Mouse (Mus musculus) CD4-positive, CD25-positive, alpha-beta regulatory T cell, adult 2 months (primary cell): ENCODE measurements at regions not wholly inside any gene's neighbourhood (a gene's known extent, or its start where the extent isn't known, plus 50 kb on each side); places are given as distances from the start of the nearest gene placed in this dataset.

Experiments
- DNase-seq: peaks from one replicate; pipeline ENCODE4 v3.0.0-alpha.2; 2012; ENCODE audit warnings: low read depth, low spot score

DNA sequence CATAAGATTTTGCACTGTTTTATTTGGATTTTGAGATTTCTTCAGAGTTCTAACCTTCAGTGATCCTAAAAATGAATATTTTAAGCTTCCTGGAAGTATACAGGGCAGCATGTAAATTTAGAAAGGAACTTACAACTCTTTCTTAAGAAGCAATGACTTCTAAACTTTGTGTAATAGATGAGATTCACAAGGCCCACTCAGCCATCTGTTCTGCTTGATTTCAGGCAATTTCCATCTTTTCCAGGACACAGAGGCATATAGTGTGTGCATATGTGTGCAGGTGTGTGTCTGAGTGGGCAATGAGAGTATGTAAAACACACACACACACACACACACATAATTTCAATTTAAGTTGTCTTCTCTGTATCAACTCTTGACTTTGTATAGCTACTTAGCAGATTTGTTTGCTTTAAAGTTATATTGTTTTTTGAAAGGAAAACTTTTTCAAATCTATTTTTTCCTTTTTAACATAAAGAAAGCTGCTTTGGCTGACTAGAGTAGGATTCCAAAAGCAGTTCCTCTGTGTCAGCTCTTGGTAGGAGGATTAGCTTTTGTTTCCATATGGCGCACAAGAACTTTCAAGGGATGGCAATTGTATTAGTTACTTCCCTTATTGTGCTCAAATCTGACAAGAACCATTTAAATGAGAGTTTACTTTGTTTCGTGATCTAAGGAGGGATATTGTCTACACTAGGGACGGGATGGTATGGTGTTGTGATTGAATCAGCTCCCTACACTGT is 387.6 kb downstream of the D3Ertd751e start:
- DNase-seq: no peak

DNA sequence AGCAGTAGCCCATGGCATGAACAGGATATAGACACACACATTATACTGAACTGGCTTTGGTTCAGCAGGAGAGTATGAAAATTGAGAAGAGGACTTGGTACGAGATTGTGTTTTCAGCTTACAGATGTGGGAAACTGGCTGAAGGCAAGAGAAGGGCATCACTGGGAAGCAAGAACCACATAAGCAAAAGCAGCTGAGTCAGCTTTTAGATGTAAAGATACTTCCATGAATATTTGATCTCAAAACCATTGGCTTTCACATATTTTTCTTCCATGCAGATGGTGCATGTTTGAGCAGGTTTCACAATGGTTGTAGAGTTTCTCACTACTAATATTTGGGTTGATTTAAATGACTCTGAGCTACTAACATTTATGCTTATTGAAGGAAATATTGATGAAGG is 389.9 kb downstream of the D3Ertd751e start:
- DNase-seq: no peak

DNA sequence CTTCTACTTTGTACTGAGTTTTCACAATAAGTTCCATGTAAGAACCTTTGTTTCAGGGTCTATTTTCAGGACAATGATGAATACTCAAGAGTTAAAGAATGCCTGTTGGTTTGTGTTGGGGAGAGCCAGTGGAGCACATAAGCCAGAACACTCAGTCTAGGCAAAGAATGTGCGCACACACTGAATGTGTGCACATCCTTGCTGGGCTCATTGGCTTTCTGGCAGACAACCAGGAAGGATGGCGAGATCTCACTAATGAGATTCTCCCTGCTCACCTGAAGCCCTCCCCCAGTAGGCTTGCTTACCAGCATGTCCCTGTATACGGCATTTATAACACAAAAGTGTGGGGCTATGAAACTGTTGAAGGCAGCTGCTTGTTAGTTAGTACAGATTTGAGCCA is 411.0 kb downstream of the D3Ertd751e start:
- DNase-seq: no peak

DNA sequence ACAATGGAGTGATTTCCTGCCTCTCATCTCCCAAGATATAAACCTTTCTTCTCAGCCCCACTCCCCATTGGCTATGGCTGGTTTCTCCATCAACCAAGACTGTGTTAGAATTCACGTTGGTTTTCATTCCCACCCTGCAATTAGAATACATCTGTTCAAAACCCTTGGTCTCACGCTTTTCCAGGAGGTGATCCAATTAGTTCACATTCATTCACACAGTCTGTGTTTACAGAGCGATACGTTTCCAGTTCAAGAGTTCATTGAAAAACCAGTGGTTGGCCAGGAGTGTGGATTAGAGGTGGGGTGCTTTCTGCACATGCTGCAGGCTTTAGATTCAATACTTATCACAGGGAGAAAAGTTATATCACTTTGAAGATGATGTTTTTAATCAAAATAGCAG is 412.5 kb downstream of the D3Ertd751e start:
- DNase-seq: no peak

DNA sequence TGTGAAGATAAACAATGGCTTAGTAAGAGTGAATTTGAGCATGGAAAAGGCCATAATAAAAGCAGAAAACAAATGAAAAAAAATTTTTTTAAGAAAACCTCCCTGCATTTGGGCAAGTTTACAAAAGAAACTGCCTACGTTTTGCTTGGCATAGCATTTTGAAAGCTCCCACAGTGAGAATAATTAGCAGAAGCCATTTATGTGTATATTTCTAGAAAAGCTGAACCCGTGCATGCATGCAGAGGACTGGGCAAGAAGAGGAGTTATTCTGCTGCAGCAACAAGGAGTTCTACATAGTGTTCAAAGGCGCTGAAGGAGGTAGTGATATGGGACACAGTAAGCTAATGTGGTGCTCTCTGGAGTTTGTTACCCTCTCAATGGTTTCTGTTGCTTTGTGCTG is 421.3 kb downstream of the D3Ertd751e start:
- no peak for DNase-seq

DNA sequence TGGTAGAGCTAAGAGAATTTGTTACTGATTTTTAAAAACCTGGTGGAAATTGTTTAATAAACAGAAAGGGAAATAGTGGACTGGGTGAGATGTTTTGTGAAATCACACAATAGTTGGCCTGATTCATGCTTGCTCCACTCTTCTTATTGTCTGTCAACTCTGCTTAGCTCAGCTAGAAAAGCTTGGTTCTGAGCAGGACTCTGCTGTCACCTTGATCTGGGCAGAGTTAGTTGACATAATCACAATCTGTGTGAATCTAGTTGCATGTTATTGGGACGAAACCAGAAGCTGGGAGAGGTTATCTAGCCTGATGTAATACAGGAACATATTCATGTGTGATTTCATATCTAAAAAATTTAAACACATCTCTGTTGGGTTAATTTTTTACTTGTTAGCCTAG is 456.8 kb downstream of the D3Ertd751e start:
- DNase-seq: no peak

DNA sequence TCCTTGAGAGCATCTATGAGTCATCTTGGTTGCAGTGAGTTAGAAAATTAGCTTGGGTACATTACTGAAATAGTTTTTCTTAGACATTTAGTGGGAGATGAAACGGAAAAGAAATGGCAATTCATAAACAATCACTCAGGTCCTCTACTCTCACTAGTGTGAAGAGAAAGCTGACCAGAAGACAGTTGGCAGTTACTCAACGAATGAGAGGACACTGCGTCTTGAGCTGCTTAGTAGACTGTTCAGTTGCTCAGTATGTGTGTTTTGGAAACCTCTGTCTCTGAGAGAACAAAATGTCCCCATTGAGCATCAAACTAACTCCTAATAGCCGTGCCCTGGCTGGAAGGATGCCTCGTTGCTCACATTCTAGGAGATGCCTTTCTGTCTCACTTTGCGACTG is 459.0 kb downstream of the D3Ertd751e start:
- no peak for DNase-seq

DNA sequence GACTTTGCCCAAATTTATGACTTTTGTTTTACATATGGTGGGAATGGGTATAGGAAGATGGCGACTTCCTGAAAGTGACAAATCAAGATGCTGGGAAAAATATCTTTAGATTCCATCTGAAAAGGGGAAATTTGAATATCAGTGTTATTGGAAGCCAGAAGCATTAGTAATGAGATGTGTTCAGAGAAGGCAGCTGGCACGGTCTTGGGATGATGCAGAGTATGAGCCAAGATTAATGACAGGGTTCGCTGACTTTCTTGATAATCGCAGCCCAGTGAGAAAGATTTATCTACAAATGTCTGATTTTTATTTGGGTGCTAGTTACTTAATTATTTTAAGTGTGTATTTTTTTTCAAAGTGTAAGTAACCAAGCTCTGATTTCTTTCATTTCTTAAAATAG is 463.2 kb downstream of the D3Ertd751e start:
- no peak for DNase-seq

DNA sequence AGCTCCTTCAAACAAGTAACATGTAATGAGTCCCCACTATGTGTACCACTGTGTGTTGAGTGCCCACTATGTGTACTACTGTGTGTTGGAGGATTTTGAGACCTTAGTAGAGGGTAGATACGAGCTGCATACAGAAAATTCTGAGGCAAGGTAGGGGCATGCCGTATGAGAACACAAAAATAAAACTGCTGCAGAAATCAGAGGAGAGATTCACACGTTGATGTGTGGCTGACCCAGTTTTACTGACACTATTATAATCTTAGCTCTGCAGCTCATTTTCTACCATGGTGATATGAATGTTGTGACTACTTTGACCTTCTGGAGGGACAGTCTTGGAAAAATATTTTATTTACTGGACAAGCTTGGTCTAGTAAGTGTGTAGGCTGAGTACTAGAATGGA is 469.0 kb downstream of the D3Ertd751e start:
- no peak for DNase-seq

DNA sequence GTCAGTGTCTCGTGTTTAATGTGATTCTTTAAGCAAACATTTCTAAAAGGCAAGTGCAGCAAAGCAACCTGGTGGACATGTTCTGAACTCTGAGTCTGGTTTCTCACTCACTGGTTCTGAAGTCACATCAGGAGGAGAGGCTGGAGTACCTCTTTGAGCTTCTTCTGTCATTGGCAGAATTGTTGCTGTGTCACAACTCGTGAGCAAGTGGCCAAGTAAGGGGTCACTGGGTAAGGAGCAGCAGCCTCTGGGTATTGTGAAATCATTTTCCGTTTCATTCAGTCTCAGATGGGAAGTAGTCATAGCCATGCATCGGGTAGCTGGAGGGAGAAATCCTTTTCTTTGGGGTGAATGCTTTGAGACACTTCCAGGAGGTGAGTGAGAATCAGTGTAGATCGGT is 470.0 kb downstream of the D3Ertd751e start:
- DNase-seq: no peak

DNA sequence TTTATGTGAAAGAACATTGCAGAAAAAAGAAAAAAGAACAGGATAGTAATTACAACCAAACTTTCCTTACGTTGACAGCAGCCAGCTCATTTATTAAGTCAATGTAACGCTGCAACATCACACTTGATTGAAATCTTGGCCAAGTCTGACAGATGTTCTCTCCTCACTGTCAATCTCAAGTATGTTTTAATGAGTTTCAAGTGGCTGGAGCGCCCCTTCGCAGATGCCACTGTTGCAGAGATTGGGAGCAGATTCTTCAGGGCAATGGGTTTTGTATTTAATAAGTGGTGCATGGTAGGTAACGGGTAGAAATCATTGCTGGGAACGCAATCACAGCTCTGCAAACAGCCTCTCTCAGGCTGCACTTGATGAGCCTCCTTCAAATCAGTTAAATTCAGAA is 470.8 kb downstream of the D3Ertd751e start:
- no peak for DNase-seq

DNA sequence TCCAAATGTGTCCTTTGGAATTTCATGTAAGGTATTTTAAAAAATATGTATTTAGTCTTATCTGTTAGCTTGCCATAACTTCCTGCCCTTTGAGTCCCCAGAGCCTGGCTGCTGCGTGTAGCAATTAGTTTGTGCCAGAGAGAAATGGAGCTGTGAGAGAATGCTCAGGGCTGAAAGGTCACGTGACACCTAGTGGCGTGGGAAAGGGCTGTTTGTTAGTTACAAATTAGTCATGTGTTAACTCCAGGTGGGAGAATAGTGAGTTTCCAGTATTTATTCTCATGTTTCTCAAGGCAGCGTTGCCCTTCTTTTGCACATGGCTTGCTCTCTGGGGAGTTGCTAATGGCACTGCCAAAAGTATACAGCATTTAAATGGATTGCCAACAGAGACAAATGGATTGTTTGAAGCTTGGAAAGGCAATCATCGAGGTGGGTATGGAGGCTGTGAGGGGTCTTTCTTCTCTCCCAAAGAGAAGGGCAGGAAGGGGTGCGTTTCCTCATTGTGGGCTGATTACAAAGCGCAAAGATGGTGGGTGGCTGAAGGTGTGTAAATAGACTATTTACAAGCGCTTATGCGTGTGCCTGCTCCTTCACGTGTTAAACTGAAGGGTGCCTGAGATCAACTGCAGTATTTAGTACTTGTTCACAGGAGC is 472.3 kb downstream of the D3Ertd751e start:
- DNase-seq: no peak

DNA sequence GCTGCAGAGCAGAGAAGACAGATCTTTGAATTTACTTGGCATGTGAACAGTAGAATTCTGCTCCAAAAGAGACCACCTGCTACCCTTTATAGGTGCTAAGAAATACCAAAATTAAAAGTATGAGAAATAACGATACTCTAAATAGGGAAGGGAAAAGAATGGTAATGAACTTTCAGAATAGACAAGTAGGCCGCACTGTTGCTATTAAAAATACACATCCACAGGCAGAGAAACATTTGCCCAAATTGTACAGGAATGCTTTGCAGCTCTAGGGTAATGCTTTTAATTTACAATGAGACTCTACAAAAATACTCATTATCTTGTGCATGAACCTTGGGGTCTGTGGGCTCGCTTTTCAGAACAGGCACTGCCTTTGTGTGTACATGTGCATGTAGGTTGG is 476.3 kb downstream of the D3Ertd751e start:
- no peak for DNase-seq

DNA sequence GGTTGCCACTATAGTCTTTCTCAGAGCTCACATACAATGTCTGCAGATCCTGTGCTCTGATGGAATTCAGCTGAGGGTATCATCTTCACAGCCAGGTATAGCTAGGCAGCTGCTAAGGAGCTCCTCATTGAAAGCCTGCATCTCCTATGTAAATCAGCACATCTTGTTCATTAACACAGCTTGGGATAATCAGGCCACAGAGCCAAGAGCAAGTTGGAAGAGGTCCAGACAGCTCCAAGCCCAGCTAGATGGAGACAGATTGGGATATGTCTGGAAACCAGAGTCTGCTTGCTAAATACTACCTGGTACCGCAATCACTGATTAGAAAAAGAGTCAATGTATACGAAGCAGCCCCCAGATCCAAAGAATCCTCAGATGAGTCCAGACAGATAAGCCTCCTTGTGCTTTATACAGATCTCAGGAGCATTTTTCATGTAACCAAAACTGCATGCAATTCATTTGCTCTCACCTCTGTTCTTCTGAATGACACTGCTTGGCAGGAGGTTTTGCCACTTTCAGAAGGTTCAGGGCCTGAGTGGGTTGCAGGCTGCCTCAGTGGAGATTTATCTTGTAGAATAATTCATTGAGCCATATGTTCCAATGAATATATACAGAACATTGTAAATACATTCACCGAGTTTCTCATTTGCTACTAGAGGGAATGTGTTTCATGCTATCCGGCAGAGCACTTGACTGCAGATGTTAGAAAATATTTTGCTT is 485.4 kb downstream of the D3Ertd751e start:
- DNase-seq: no peak

DNA sequence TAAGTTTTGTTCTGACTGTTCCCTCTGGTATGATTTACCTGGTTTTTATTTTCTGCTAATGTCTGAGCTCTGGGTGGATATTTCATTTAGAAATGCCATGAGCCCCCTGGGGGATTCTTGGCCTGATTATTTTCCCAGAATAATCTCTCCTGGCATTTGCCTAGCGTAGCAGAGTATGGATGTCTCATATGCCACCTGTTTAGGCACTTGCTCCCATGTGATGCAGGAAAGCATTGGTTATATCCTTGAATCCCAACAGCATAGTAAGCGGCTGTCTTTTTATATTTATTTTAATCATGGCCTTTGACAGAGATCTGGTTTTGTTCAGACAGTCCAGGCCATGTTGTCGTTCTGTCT is 486.0 kb downstream of the D3Ertd751e start:
- no peak for DNase-seq

DNA sequence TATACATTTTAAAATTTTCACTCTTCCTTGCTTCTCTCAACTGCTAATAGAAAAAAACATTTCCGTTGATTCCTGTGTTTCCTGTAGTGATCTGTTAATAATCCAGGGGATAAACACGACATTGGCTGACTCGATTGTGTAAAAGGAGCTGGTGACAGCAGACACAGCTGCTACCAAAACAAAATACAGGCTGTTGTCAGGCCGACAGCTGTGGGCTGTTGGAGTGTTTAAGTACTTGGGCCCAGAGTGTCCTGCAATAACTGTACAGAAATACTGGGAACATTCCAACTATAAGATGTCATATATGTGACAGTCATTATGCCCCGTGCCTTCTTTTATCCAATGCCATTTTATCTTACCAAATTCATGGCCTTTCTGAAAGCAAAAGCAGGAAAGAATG is 489.9 kb downstream of the D3Ertd751e start:
- DNase-seq: no peak

DNA sequence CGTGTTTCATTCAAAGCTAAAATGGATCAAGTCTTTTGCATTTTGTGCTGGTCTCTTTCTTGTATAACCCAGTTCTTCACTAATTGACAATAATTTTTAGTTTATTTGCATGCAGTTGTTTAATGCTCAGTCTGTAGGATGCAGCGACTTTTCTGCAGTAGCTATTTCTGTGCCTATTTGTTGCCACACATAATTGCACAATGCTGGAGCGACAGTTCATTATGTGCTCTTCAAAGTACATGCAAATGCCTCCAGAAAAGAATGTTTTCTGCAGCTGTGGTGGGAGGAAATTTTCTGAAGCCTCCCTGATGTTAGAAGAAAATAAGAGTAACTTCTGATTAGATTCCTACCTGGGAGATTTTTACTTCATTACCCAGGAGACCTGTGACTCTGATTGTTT is 491.3 kb downstream of the D3Ertd751e start:
- DNase-seq: no peak

DNA sequence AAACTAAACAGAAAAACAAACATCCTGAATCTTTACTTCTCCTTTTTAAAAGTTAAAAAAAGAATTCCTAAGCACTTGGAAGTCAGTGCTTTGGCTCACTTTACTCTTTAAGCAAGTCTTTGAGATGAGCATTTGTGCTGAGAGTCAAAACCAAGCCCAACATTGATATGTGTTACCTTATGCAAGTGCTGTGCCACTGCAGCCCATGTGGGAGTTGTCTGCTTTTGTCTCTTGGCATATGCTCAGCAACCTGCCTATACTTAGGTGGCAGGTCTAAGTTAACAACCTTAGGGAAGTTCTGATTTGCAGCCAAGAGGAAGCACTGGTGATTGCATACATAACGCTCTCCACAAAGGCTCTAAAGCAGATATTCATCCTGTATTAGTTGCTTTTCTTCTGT is 493.1 kb downstream of the D3Ertd751e start:
- no peak for DNase-seq
